Mouse (Mus musculus): ENCODE measurements around the gene Srgap3. TPM values are rescaled to one million over a fixed set of nuclear protein-coding genes. Genes with fewer than 3 reads are reported as not detected.

Gene Srgap3
- 5.3 and 7.1 TPM in 2 replicates for polyA plus RNA-seq (2012; rRNA removed)

GRCm38 (mm10) chr6:112946895-112947436 is at the start of gene Srgap3:
TSS of gene Srgap3 (minus strand) at chr6:112947266.
- no peaks in the 10 kb centered on the region for H3K36me3 ChIP-seq (ENCODE audit: control insufficient read depth, insufficient read depth, low read length)
- peak within 1 kb of the TSS; percentile 82 for H3K4me3 ChIP-seq (ENCODE audit: control insufficient read depth, low read depth, low read length)
- no peaks in the 10 kb centered on the region for H3K27me3 ChIP-seq (ENCODE audit: control insufficient read depth, insufficient read depth, low read length)
- TF ChIP-seq POLR2A (IDR thresholded peaks at IDR 0.05; ENCODE audit: control insufficient read depth, low read depth, low read length) (peak; percentile 61; the same call in 1 of the 2 replicates), CTCF (IDR thresholded peaks at IDR 0.05; ENCODE audit: control insufficient read depth, insufficient read depth, insufficient replicate concordance, low read depth, low read length) (no peak)
- H3K27ac ChIP-seq (ENCODE audit: control insufficient read depth, insufficient read depth, low read depth, low read length), result peak within 1 kb of the TSS; percentile 81
- peaks cover 2% of the 10 kb centered on the region for H3K4me1 ChIP-seq (ENCODE audit: control insufficient read depth, insufficient read depth, low read length)

- TF ChIP-seq CTCF (IDR thresholded peaks at IDR 0.05; ENCODE audit: control insufficient read depth, insufficient read depth, insufficient replicate concordance, low read depth, low read length) (no peak), POLR2A (IDR thresholded peaks at IDR 0.05; ENCODE audit: control insufficient read depth, low read depth, low read length) (no peak)
- Histone ChIP-seq H3K4me1 (ENCODE audit: control insufficient read depth, insufficient read depth, low read length) (peaks cover 4% of the 10 kb centered on the region; the same call in 1 of the 2 replicates), H3K27ac (ENCODE audit: control insufficient read depth, insufficient read depth, low read depth, low read length) (no peak overlapping the region), H3K4me3 (ENCODE audit: control insufficient read depth, low read depth, low read length) (no peak overlapping the region), H3K36me3 (ENCODE audit: control insufficient read depth, insufficient read depth, low read length) (no peaks in the 10 kb centered on the region), H3K27me3 (ENCODE audit: control insufficient read depth, insufficient read depth, low read length) (no peaks in the 10 kb centered on the region)
These were observed 48.6 kb upstream of the Srgap3 start for GRCm38 (mm10) chr6:112995708-112996107.

- TF ChIP-seq CTCF (IDR thresholded peaks at IDR 0.05; ENCODE audit: control insufficient read depth, insufficient read depth, insufficient replicate concordance, low read depth, low read length) (no peak), POLR2A (IDR thresholded peaks at IDR 0.05; ENCODE audit: control insufficient read depth, low read depth, low read length) (no peak)
- H3K4me3 ChIP-seq (ENCODE audit: control insufficient read depth, low read depth, low read length), result no peak overlapping the region
- no peak overlapping the region for H3K27ac ChIP-seq (ENCODE audit: control insufficient read depth, insufficient read depth, low read depth, low read length)
- H3K27me3 ChIP-seq (ENCODE audit: control insufficient read depth, insufficient read depth, low read length), result no peaks in the 10 kb centered on the region
- H3K36me3 ChIP-seq (ENCODE audit: control insufficient read depth, insufficient read depth, low read length), result no peaks in the 10 kb centered on the region
- no peaks in the 10 kb centered on the region for H3K4me1 ChIP-seq (ENCODE audit: control insufficient read depth, insufficient read depth, low read length)
These were observed 43.1 kb upstream of the Srgap3 start for GRCm38 (mm10) chr6:112990119-112990518.

GRCm38 (mm10) chr6:112985362-112986314 is 38.6 kb upstream of the Srgap3 start:
- H3K4me1 ChIP-seq (ENCODE audit: control insufficient read depth, insufficient read depth, low read length), result no peaks in the 10 kb centered on the region
- no peak for TF ChIP-seq CTCF (IDR thresholded peaks at IDR 0.05; ENCODE audit: control insufficient read depth, insufficient read depth, insufficient replicate concordance, low read depth, low read length)
- no peak for TF ChIP-seq POLR2A (IDR thresholded peaks at IDR 0.05; ENCODE audit: control insufficient read depth, low read depth, low read length)
- H3K36me3 ChIP-seq (ENCODE audit: control insufficient read depth, insufficient read depth, low read length), result no peaks in the 10 kb centered on the region
- no peak overlapping the region for H3K4me3 ChIP-seq (ENCODE audit: control insufficient read depth, low read depth, low read length)
- H3K27me3 ChIP-seq (ENCODE audit: control insufficient read depth, insufficient read depth, low read length), result no peaks in the 10 kb centered on the region
- no peak overlapping the region for H3K27ac ChIP-seq (ENCODE audit: control insufficient read depth, insufficient read depth, low read depth, low read length)

GRCm38 (mm10) chr6:112982241-112982640 is 35.2 kb upstream of the Srgap3 start:
- Histone ChIP-seq H3K36me3 (ENCODE audit: control insufficient read depth, insufficient read depth, low read length) (no peaks in the 10 kb centered on the region), H3K4me3 (ENCODE audit: control insufficient read depth, low read depth, low read length) (no peak overlapping the region), H3K27ac (ENCODE audit: control insufficient read depth, insufficient read depth, low read depth, low read length) (no peak overlapping the region), H3K27me3 (ENCODE audit: control insufficient read depth, insufficient read depth, low read length) (no peaks in the 10 kb centered on the region), H3K4me1 (ENCODE audit: control insufficient read depth, insufficient read depth, low read length) (no peaks in the 10 kb centered on the region)
- no peak for TF ChIP-seq CTCF (IDR thresholded peaks at IDR 0.05; ENCODE audit: control insufficient read depth, insufficient read depth, insufficient replicate concordance, low read depth, low read length)
- no peak for TF ChIP-seq POLR2A (IDR thresholded peaks at IDR 0.05; ENCODE audit: control insufficient read depth, low read depth, low read length)

- TF ChIP-seq POLR2A (IDR thresholded peaks at IDR 0.05; ENCODE audit: control insufficient read depth, low read depth, low read length) (no peak), CTCF (IDR thresholded peaks at IDR 0.05; ENCODE audit: control insufficient read depth, insufficient read depth, insufficient replicate concordance, low read depth, low read length) (no peak)
- H3K36me3 ChIP-seq (ENCODE audit: control insufficient read depth, insufficient read depth, low read length), result no peaks in the 10 kb centered on the region
These were observed 31.9 kb upstream of the Srgap3 start for GRCm38 (mm10) chr6:112978947-112979346.

GRCm38 (mm10) chr6:112977246-112977645 is 30.2 kb upstream of the Srgap3 start:
- H3K36me3 ChIP-seq (ENCODE audit: control insufficient read depth, insufficient read depth, low read length), result no peaks in the 10 kb centered on the region
- H3K27me3 ChIP-seq (ENCODE audit: control insufficient read depth, insufficient read depth, low read length), result no peaks in the 10 kb centered on the region
- H3K27ac ChIP-seq (ENCODE audit: control insufficient read depth, insufficient read depth, low read depth, low read length), result no peak overlapping the region
- no peak overlapping the region for H3K4me3 ChIP-seq (ENCODE audit: control insufficient read depth, low read depth, low read length)
- H3K4me1 ChIP-seq (ENCODE audit: control insufficient read depth, insufficient read depth, low read length), result no peaks in the 10 kb centered on the region
- TF ChIP-seq POLR2A (IDR thresholded peaks at IDR 0.05; ENCODE audit: control insufficient read depth, low read depth, low read length) (no peak), CTCF (IDR thresholded peaks at IDR 0.05; ENCODE audit: control insufficient read depth, insufficient read depth, insufficient replicate concordance, low read depth, low read length) (no peak)

More at GRCm38 (mm10) chr6:112978947-112979346, 31.9 kb upstream of the Srgap3 start:
- H3K4me1 ChIP-seq (ENCODE audit: control insufficient read depth, insufficient read depth, low read length), result no peaks in the 10 kb centered on the region
- H3K27me3 ChIP-seq (ENCODE audit: control insufficient read depth, insufficient read depth, low read length), result no peaks in the 10 kb centered on the region
- no peak overlapping the region for H3K27ac ChIP-seq (ENCODE audit: control insufficient read depth, insufficient read depth, low read depth, low read length)
- H3K4me3 ChIP-seq (ENCODE audit: control insufficient read depth, low read depth, low read length), result no peak overlapping the region
